Mouse (Mus musculus) heart, postnatal 10 days (tissue): ENCODE results near the gene Rufy4. TPM values are rescaled to one million over a fixed set of nuclear protein-coding genes. Genes with fewer than 3 reads are reported as not detected.

Experiments
- DNase-seq, 2 experiments: peaks; one replicate each; pipeline ENCODE4 v3.0.0; 2021
- intact Hi-C: fragments of 180-260 bp; cut with DNase I; formaldehyde crosslinking; loops from one replicate; pipeline ENCODE4 v1.15.1; 2025
- total RNA-seq, 2 experiments: library from RNA; stranded (reverse); gene quantifications; 2 replicates each; pipeline ENCODE4 v1.2.3; 2021

Gene Rufy4
- total RNA-seq, 2 experiments from 2014 or later = 1.2 to 1.5 TPM

GRCm38 (mm10) chr1:74103654-74104353 is 21.5 kb upstream of the Rufy4 start:
- DNase-seq = peak; percentile 73 to 75
- intact Hi-C loops = loop anchor here (2.0 kb wide), 1 partner anchor 17 kb away; no protein-coding TSS in a partner anchor

- intact Hi-C loops = loop anchor here (2.0 kb wide), 1 partner anchor 15 kb away; no protein-coding TSS in a partner anchor
- DNase-seq = peak; percentile 79 to 89
Observed at GRCm38 (mm10) chr1:74105660-74106059, 19.7 kb upstream of the Rufy4 start.

- DNase-seq = no peak
- intact Hi-C loops = no loop called here
Observed at GRCm38 (mm10) chr1:74106214-74106613, 19.1 kb upstream of the Rufy4 start.

DNA sequence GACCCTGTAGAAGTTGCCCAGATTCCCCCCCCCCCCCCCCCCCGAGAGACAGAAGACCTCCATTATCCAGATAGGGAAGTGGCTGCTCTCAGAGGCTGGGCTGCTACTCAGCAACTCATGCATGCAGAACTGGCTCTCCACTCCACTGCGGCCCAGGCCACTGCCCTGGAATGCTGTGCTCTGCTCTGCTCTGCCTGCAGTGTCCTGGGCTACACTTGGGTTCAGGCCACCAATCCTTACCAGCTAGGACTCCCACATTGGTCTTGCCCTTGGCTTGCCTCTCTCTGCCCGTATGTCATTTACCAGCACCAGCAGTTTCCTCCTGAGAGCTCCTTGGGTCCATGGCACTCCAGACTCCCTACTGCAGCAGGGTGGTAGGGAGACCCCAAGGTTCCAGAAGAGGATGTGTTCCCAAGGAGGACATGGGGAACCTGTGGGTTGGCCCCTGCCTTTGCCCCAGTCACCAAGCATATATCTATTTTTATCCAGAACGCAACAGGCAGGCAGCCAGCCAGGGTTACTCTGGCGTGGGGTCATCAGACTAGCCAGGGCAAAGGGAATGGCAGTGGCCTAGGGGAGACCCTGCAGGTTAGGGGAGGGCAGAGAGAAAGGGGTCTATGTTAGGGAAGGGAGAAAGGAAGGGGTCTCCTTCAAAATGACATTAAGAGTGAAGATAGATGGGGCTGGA is 17.3 kb upstream of the Rufy4 start:
- DNase-seq = peak in 1 of 2 experiments; percentile 60
- intact Hi-C loops = no loop called here

DNA sequence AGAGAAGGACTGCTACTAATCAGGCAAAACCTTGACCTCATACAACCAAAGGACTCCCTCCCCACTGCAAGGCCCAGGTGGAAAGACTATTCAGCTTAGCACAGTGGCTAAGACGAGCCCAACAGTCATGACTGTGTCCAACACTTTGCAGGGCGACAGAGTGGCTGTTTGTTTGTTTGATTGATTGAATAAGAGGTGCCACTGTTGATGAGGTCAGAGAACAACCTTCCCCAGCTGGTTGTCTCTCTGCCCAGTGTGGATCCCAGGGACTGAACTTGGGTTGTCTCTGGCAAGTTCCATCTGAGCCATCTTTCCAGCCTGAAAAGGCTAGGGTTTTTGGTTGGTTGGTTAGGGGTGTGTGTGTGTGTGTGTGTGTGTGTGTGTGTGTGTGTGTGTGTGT is 15.7 kb upstream of the Rufy4 start:
- intact Hi-C loops = no loop called here
- no peak for DNase-seq

- intact Hi-C loops = no loop called here
- DNase-seq = no peak
Observed at GRCm38 (mm10) chr1:74110932-74111695, 14.2 kb upstream of the Rufy4 start.

- intact Hi-C loops = no loop called here
- no peak for DNase-seq
Observed at GRCm38 (mm10) chr1:74111696-74112030, 13.7 kb upstream of the Rufy4 start.

GRCm38 (mm10) chr1:74113071-74113470 is 12.3 kb upstream of the Rufy4 start:
- no peak for DNase-seq
- intact Hi-C loops = no loop called here

- intact Hi-C loops = no loop called here
- DNase-seq = peak in 1 of 2 experiments; percentile 67
Observed at GRCm38 (mm10) chr1:74117876-74118275, 7.5 kb upstream of the Rufy4 start.

GRCm38 (mm10) chr1:74119115-74119514 is 6.2 kb upstream of the Rufy4 start:
- intact Hi-C loops = no loop called here
- DNase-seq = peak; percentile 77 to 82

DNA sequence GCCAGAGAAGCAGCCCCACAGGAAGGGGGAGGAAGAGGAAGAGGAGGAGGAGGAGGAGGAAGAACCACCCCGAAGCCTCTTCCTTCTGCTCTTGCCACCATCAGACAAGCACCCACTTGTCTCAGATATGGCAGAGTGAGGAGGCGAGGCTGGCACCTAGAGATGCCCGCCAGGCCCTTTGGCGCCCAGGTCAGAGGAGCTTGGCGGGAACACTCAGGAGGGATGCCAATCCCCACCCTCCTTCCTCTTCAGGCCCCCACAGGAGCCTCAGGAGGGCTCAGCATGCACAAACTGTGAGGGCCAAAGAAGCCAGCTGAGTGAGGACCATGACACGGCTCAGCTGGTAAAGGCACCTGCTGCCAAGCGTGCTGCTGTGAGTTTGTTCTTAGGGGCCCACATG is 4.2 kb upstream of the Rufy4 start:
- DNase-seq = no peak
- intact Hi-C loops = loop anchor here (2.0 kb wide), 1 partner anchor 16 kb away; no protein-coding TSS in a partner anchor

DNA sequence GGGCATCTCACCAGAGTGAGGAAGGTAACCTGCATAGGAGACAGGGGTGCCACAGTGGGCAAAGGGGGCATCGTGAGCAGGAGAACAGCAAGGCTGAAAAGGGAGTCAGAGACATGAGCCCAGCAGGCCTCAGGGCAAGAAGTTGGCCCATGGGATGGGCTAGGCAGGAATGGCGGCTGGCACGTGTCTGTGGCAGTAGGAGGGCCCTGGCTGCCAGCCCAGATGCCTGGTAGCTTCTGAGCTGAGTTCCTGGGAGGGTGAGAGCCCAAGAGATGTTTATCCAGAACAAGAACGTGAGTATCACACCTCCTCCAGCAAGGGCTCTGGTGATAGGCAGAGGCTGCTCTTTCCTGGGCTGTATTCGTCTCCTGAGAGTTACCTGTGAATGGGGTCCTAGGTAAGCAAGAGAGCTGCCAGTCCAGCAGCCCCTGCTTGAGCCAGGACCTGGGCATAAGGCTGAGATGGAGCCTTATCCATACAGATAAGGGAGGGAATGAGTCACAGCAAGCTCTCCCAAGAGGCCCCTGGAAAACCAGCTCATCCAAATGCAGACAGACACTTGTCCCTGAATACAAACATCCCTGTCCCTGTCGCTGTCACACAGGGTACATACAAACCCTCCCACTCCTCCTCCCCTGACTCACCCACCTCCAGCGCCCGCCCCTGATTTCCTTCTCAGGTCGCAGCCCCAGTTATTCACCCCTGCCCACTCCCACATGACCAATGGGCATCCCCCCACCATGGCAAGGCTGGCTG is 3.3 kb upstream of the Rufy4 start:
- peak; percentile 80 to 83 for DNase-seq
- intact Hi-C loops = loop anchor here (2.0 kb wide), 1 partner anchor 17 kb away; no protein-coding TSS in a partner anchor

GRCm38 (mm10) chr1:74123215-74123614 is 2.1 kb upstream of the Rufy4 start:
- no peak for DNase-seq
- intact Hi-C loops = no loop called here

DNA sequence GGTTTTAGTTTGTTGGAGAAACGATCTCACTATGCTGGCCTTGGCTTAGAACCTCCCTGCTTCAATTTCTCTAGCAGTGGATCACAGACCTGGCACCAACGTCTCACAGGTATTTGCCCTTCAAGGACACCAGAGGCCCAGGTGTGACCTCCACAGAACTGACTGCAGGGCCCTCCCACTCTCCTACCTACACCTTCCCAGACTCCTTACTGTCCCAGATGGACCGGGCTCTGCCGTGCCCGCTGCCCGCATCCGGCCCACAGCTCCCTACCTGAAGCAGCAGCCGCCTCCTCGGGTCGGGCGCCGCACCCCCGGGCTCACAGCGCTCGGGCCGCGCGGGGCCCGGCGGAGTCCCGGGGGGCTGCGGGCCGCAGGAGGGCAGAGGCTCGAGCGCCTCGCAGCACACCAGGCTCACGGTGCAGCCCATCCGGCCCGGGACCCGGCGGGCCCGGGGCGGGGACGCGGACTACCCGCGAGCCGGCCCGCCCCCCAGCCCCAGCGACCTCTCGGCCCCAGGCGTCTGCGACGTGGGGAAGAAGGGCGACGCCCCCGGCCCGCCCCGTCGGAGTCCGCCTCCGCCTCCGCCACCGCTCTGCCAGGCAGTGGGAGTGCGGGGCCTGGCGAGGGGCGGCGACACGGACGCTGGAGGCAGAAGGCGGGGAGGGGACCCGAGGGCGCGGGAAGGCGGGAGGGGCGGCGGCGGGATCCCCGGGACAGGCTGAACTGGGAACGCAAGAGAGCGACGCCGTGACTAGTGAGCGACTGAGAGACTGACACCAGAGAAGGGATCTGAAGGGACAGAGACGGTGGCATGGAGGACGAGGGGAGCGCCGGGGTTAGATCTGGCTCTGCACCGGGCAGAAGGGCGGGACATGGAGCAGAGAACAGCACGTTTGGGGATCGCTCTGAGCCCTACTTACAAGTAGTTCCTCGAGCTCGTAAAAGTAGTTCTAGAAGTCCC is 1.0 kb upstream of the Rufy4 start, which contains the start of gene Tns1:
Gene Tns1, minus strand, starts transcription at position 429 of the 961 bp plus-strand sequence.
- intact Hi-C loops = no loop called here

GRCm38 (mm10) chr1:74130883-74131659 is 5.7 kb downstream of the Rufy4 start:
- intact Hi-C loops = no loop called here
- DNase-seq = no peak

More for the DNA sequence above, 1.0 kb upstream of the Rufy4 start, which contains the start of gene Tns1:
- DNase-seq = peak; percentile 68 to 75

GRCm38 (mm10) chr1:74132011-74132410 is 6.7 kb downstream of the Rufy4 start:
- intact Hi-C loops = no loop called here

DNA sequence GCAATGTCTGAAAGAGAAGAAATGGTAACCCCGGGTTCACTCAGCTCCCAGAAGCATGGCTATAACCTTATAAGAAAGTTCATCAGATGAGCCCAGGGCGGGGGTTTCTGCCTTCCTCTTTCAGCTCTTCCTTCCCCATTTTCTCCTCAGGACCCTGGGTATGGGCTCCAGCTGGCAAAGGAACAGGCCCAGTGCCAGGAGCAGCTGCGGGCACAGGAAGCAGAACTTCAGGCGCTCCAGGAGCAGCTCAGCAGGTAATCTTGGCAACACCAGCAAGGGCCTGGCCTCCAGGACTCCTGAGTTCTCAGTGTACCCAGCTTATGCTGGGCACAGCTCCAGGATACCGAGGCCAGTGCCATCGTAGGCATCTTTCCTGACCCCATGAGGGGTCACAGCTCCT is 8.6 kb downstream of the Rufy4 start:
- intact Hi-C loops = no loop called here
- no peak for DNase-seq

More at GRCm38 (mm10) chr1:74132011-74132410, 6.7 kb downstream of the Rufy4 start:
- no peak for DNase-seq

DNA sequence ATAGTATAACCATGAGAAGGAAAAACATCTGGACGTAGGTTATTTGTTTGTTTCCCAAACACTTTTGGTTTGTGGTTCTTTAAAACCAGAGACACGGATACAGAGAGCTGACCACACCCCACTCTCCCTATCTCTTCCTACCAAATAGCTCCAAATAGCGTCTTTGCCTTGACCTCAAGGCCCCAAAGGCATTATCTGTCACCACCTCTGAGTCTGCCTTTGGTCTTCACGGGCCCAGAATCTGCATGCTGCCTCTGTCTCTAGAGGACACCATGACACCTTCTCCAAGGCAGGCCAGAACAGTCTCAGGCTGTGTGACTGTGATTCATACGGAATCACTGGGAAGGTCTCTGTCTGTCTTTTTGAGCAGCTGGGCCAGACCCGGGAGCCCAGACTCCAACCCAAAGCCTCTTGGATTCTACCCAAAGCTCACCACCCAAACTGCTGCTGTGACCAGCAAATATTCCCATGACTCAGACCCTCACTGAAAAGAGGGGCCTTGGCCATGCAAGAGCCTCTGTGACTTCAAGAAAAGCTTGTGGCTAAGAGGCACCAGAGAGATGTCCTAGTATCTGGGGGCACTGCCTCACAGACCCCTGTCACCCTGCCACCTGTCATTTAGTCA is 10.1 kb downstream of the Rufy4 start:
- DNase-seq = no peak
- intact Hi-C loops = no loop called here
